Mouse (Mus musculus) intestine, embryonic 15.5 days (tissue): ENCODE measurements around the gene Sox6. TPM values are rescaled to one million over a fixed set of nuclear protein-coding genes. Genes with fewer than 3 reads are reported as not detected.
A peak's percentile ranks its signal among the peaks of the same experiment; 100 is the strongest.

Source experiments
- ATAC-seq: fragments of 200-750 bp; cut with Nextera tagmentation; 2 replicates; pipeline ENCODE4 v1.8.0; 2017; ENCODE audit warnings: moderate TSS enrichment, moderate library complexity
- H3K27ac ChIP-seq: fragments of 300-500 bp; sonication (generic); 2 replicates; pipeline ENCODE4 v1.5.1; 2015; ENCODE audit warnings: mild to moderate bottlenecking, inconsistent platforms
- H3K27me3 ChIP-seq: fragments of 300-500 bp; sonication (generic); replicated peaks from 2 replicates; pipeline ENCODE4 v1.6.1; 2015; ENCODE audit warnings: inconsistent platforms
- H3K36me3 ChIP-seq: fragments of 300-500 bp; sonication (generic); 2 replicates; pipeline ENCODE4 v1.6.1; 2015; ENCODE audit warnings: inconsistent platforms
- H3K4me1 ChIP-seq: fragments of 300-500 bp; sonication (generic); replicated peaks from 2 replicates; pipeline ENCODE4 v1.6.1; 2015; ENCODE audit warnings: inconsistent platforms
- H3K4me2 ChIP-seq: fragments of 300-500 bp; sonication (generic); replicated peaks from 2 replicates; pipeline ENCODE4 v1.6.1; 2015; ENCODE audit warnings: mild to moderate bottlenecking, inconsistent platforms
- H3K4me3 ChIP-seq: fragments of 300-500 bp; sonication (generic); replicated peaks from 2 replicates; pipeline ENCODE4 v1.5.1; 2015; ENCODE audit warnings: inconsistent platforms
- H3K9ac ChIP-seq: fragments of 300-500 bp; sonication (generic); 2 replicates; pipeline ENCODE4 v1.6.1; 2015; ENCODE audit warnings: inconsistent platforms
- H3K9me3 ChIP-seq: fragments of 300-500 bp; sonication (generic); 2 replicates; pipeline ENCODE4 v1.6.1; 2016; ENCODE audit warnings: inconsistent platforms
- WGBS: fragments of 180-500 bp; shearing (Covaris S2); methylation state at CpG from one replicate; pipeline ENCODE4 v1.1.7; 2015; 5-methylcytosine and 5-hydroxymethylcytosine counted together
- polyA plus RNA-seq: library from polyadenylated mRNA; unstranded; fragments of >200 nt; fragmentation: Nextera tagmentation; extraction: Ambion mirVana; gene quantifications from 2 replicates; pipeline ENCODE4 v1.2.1, GENCODE M21; 2015

Gene Sox6
- polyA plus RNA-seq, 1 experiment from 2014 or later = 36.1 TPM

GRCm38 (mm10) chr7:115500170-115500569 lies 538.4 kb downstream of the Sox6 start:
- H3K27ac ChIP-seq = no peak overlapping the region
- H3K4me3 ChIP-seq = no peak overlapping the region
- no peaks in the 10 kb centered on the region for H3K36me3 ChIP-seq
- no peak overlapping the region for H3K4me2 ChIP-seq
- peaks cover 20% of the 10 kb centered on the region for H3K4me1 ChIP-seq
- no peak overlapping the region for H3K9ac ChIP-seq
- peak; percentile 65 for ATAC-seq
- H3K9me3 ChIP-seq = no peaks in the 10 kb centered on the region
- WGBS = 32% methylated on average over 7 of the region's 7 CpGs
- no peaks in the 10 kb centered on the region for H3K27me3 ChIP-seq

DNA sequence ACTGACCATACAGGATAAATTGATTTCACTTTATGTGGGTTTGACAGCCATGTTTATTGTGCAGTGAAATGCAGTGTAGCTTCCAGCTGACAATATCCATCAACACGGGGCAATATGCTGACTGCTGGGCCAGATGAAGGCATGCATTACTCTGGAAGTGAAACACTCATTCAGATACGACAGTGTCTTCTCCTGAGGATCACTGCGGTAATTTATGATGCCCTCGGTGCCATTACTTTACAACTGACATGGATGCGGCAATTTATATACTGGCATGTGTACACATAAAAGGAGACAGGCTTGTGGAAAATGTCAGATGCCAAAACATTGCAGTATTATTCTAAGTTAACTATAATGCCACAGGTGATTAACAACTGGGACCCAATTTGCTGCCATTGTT lies 546.9 kb downstream of the Sox6 start:
- H3K27ac ChIP-seq = no peak overlapping the region
- no peak overlapping the region for H3K4me3 ChIP-seq
- H3K9me3 ChIP-seq = no peaks in the 10 kb centered on the region
- 71% methylated on average over 5 of the region's 5 CpGs for WGBS
- ATAC-seq = no peak
- H3K9ac ChIP-seq = no peak overlapping the region
- H3K36me3 ChIP-seq = no peaks in the 10 kb centered on the region
- no peaks in the 10 kb centered on the region for H3K4me1 ChIP-seq
- H3K4me2 ChIP-seq = no peak overlapping the region
- no peaks in the 10 kb centered on the region for H3K27me3 ChIP-seq

GRCm38 (mm10) chr7:115489608-115490007 lies 549.0 kb downstream of the Sox6 start:
- H3K4me1 ChIP-seq = 0 out of 2 replicates have a peak, but pooled peaks cover 4% of the 10 kb centered on the region
- H3K36me3 ChIP-seq = no peaks in the 10 kb centered on the region
- H3K9ac ChIP-seq = no peak overlapping the region
- no peak overlapping the region for H3K4me3 ChIP-seq
- ATAC-seq = no peak
- WGBS = 66% methylated on average over 10 of the region's 10 CpGs
- H3K27me3 ChIP-seq = no peaks in the 10 kb centered on the region
- H3K4me2 ChIP-seq = no peak overlapping the region
- no peaks in the 10 kb centered on the region for H3K9me3 ChIP-seq
- H3K27ac ChIP-seq = no peak overlapping the region

DNA sequence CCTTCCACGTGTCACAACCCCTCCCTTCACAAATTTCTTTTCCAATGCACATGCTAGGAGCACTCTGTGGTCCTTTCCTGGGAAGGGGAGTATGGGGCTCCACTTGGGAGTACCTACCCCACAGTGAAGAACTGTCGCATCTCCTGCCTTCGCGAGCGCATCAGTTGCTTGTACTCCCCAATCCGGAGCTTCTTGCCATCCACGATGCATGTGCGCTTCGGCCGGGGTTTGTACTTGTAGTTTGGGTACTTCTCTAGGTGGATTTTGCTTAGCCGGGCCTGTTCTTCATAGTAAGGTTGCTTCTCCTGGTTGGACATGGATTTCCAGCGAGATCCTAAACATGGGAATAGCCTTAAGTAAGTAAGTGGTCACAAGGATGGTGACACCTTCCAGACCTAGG lies 552.2 kb downstream of the Sox6 start:
- Histone ChIP-seq H3K9me3 (no peaks in the 10 kb centered on the region), H3K4me2 (no peak overlapping the region), H3K4me1 (0 out of 2 replicates have a peak, but pooled peaks cover 4% of the 10 kb centered on the region), H3K27ac (no peak overlapping the region), H3K4me3 (no peak overlapping the region), H3K27me3 (no peaks in the 10 kb centered on the region), H3K9ac (no peak overlapping the region), H3K36me3 (no peaks in the 10 kb centered on the region)
- no peak for ATAC-seq
- WGBS = 94% methylated on average over 12 of the region's 12 CpGs

GRCm38 (mm10) chr7:115485664-115486409 lies 552.8 kb downstream of the Sox6 start:
- Histone ChIP-seq H3K27me3 (no peaks in the 10 kb centered on the region), H3K4me1 (0 out of 2 replicates have a peak, but pooled peaks cover 4% of the 10 kb centered on the region), H3K9ac (no peak overlapping the region), H3K36me3 (no peaks in the 10 kb centered on the region), H3K4me2 (no peak overlapping the region), H3K9me3 (no peaks in the 10 kb centered on the region), H3K27ac (no peak overlapping the region), H3K4me3 (no peak overlapping the region)
- no peak for ATAC-seq
- WGBS = 83% methylated on average over 2 of the region's 2 CpGs

GRCm38 (mm10) chr7:115477763-115478162 lies 560.8 kb downstream of the Sox6 start:
- no peaks in the 10 kb centered on the region for H3K9me3 ChIP-seq
- H3K27me3 ChIP-seq = no peaks in the 10 kb centered on the region
- H3K9ac ChIP-seq = no peak overlapping the region
- 63% methylated on average over 2 of the region's 2 CpGs for WGBS
- no peaks in the 10 kb centered on the region for H3K36me3 ChIP-seq
- ATAC-seq = no peak
- no peak overlapping the region for H3K4me3 ChIP-seq
- H3K4me2 ChIP-seq = no peak overlapping the region
- no peak overlapping the region for H3K27ac ChIP-seq
- H3K4me1 ChIP-seq = no peaks in the 10 kb centered on the region

DNA sequence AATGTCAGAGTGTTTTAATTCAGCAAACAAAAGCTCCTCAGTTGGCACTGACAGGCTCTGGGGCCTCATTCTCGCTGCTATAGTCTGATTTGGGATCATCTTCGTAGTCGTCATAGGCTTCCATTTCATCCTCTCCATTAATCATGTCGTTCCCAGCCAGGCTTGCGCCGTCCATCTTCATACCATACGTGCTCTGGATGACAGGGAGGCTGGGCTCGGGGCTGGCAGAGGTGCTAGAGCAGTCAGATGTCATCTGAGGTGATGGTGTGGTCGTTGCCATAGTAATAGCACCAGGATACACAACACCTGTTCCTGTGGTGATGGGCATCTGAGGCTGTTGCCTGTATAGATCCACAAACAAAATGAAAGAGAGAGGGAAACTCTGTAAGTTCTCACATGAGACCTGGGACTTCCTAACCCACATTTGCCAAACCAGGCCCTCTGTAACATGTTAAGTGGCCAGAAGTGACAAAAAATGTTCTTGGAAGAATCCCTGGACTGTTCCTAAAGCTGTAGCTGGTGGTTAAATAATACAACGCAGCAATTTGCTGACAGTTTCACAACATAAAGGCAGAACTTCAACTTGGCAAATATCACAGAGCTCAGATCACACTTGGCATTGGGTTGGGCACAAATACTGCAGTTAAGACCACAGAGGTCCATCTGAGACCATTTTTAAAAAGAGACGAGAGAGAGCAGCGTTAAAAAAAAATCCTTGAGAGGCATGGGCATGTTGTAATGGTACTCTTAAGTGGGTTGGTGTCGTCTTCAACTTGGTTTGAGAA lies 561.5 kb downstream of the Sox6 start:
- 60% methylated on average over 13 of the region's 13 CpGs for WGBS
- Histone ChIP-seq H3K36me3 (no peaks in the 10 kb centered on the region), H3K27ac (no peak overlapping the region), H3K4me2 (no peak overlapping the region), H3K27me3 (no peaks in the 10 kb centered on the region), H3K9me3 (no peaks in the 10 kb centered on the region), H3K4me1 (no peaks in the 10 kb centered on the region), H3K9ac (no peak overlapping the region), H3K4me3 (no peak overlapping the region)
- ATAC-seq = no peak

DNA sequence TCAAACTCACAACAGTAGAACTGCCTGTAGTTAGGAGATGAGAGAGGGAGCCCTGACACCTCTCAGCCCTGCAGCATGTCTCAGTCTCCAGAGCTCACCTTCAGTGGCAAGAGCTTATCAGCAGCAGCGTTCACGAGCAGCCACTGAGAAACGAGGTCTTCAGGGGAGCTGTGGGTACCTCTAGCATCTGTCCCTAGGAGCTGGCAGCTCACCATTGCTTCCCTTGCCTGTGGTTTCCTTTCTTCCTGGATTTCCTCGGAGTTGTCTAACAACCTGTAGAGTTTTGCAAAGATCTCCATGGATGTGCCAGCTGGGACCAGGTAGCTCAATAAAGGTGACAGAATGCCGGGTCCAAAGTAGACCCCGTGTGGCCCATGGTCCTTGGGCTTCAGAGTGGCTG lies 563.4 kb downstream of the Sox6 start:
- H3K9me3 ChIP-seq = no peaks in the 10 kb centered on the region
- no peak overlapping the region for H3K27ac ChIP-seq
- 74% methylated on average over 6 of the region's 6 CpGs for whole genome bisulfite sequencing
- H3K4me3 ChIP-seq = no peak overlapping the region
- H3K27me3 ChIP-seq = no peaks in the 10 kb centered on the region
- no peak for ATAC-seq
- H3K36me3 ChIP-seq = no peaks in the 10 kb centered on the region
- no peak overlapping the region for H3K4me2 ChIP-seq
- 0 out of 2 replicates have a peak, but pooled peaks cover 2% of the 10 kb centered on the region for H3K4me1 ChIP-seq
- H3K9ac ChIP-seq = no peak overlapping the region

DNA sequence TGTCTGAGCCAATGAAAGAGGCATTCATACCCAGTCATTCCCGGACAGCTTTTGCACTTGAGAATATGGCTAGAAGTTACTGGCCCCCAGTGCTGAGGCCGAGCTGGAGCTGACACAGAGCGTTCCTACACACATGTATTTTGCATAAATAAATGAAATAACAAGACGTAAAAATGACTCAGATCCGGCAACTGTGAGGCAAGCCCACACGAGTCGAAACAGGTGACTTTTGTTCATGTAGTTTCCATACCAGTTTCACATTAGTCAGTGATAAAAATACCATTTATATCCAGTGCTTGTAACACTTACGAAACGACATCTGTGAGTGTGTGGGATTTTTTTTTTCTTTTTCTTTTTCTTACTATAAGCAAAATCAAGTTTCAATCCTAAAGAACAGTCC lies 564.5 kb downstream of the Sox6 start:
- H3K4me1 ChIP-seq = 0 out of 2 replicates have a peak, but pooled peaks cover 2% of the 10 kb centered on the region
- H3K4me2 ChIP-seq = no peak overlapping the region
- no peak overlapping the region for H3K27ac ChIP-seq
- ATAC-seq = no peak
- WGBS = 73% methylated on average over 9 of the region's 9 CpGs
- no peak overlapping the region for H3K9ac ChIP-seq
- no peaks in the 10 kb centered on the region for H3K9me3 ChIP-seq
- H3K4me3 ChIP-seq = no peak overlapping the region
- H3K27me3 ChIP-seq = no peaks in the 10 kb centered on the region
- H3K36me3 ChIP-seq = no peaks in the 10 kb centered on the region

DNA sequence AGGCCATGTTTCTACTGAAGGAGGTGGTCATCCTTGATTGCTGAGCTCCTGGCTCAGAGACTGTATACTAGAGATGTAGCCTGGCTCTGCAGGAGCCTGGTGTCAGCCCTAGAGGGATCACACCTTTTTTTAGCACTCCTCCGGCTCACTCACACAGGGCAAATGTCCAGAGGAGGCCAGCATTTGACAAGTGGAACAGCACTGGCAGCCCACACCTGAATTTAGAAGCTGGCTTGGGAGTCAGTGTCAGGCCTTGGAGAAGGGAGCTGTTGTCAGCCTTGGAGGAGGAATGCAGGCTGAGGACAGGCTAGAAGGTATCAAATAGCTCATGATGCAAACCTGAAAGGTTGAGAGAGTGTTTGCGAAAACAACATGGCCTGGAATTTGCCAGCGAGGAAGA lies 565.7 kb downstream of the Sox6 start:
- Histone ChIP-seq H3K9me3 (no peaks in the 10 kb centered on the region), H3K27me3 (no peaks in the 10 kb centered on the region), H3K9ac (no peak overlapping the region), H3K27ac (no peak overlapping the region), H3K36me3 (no peaks in the 10 kb centered on the region), H3K4me1 (0 out of 2 replicates have a peak, but pooled peaks cover 2% of the 10 kb centered on the region), H3K4me3 (no peak overlapping the region), H3K4me2 (no peak overlapping the region)
- no peak for ATAC-seq
- 83% methylated on average over 3 of the region's 3 CpGs for WGBS

DNA sequence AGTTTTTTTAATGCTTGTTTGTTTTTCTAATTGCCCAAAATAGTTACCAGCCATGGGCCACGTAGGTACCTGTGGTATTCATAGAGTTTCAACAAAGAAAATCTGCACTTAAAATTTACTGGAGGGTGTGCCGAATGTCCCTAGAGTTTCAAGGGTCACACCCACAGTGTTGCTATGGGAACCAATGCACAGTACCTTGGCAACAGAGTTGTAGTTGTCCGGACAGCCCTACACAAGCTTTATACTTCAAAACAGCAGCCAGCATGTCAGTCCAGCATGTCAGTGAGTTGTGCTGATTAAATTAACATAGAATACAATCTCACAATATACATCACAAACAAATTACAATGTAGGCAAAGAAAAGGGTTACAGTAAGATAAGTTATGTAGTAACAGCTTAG lies 567.1 kb downstream of the Sox6 start:
- Histone ChIP-seq H3K4me1 (0 out of 2 replicates have a peak, but pooled peaks cover 2% of the 10 kb centered on the region), H3K9me3 (no peaks in the 10 kb centered on the region), H3K4me3 (no peak overlapping the region), H3K27ac (no peak overlapping the region), H3K4me2 (no peak overlapping the region), H3K27me3 (no peaks in the 10 kb centered on the region), H3K9ac (no peak overlapping the region), H3K36me3 (no peaks in the 10 kb centered on the region)
- ATAC-seq = no peak
- WGBS = 63% methylated on average over 3 of the region's 3 CpGs

- Histone ChIP-seq H3K9me3 (no peaks in the 10 kb centered on the region), H3K4me2 (no peak overlapping the region), H3K27ac (no peak overlapping the region), H3K9ac (no peak overlapping the region), H3K4me3 (no peak overlapping the region), H3K4me1 (0 out of 2 replicates have a peak, but pooled peaks cover 2% of the 10 kb centered on the region), H3K36me3 (no peaks in the 10 kb centered on the region), H3K27me3 (no peaks in the 10 kb centered on the region)
- WGBS = 51% methylated on average over 6 of the region's 6 CpGs
- ATAC-seq = no peak
Measured at GRCm38 (mm10) chr7:115466811-115467210, 571.8 kb downstream of the Sox6 start.
